Mouse (Mus musculus) adrenal gland (tissue): Measurements from ENCODE around the gene Ttll9.

Source experiments
- intact Hi-C: fragments of 180-260 bp; cut with DNase I; formaldehyde crosslinking; loops from one replicate; pipeline ENCODE4 v1.15.1; 2025
- long read RNA-seq, 2 experiments: library from polyadenylated mRNA; unstranded; transcript quantifications; one replicate each; pipeline ENCODE4 v2.0.0; 2020; ENCODE audit warnings: borderline replicate concordance in 1 of 2; ENCODE audit not compliant: insufficient replicate concordance in 1 of 2

The Ttll9 gene
- long read RNA-seq, experiment 1, result 0 reads
- long read RNA-seq, experiment 2, partial matches to known transcripts, result 0 of 1 reads
- long read RNA-seq, experiment 2, other reads (novel, unspliced or antisense), result 1 of 1 reads

GRCm38 (mm10) chr2:152962091-152962793 lies at the start of gene Ttll9:
TSS of gene Ttll9 (plus strand) at chr2:152962485.
- intact Hi-C loops, result no loop called here

- intact Hi-C loops, result loop anchor here (5.0 kb wide), 1 partner anchor 224 kb away; no protein-coding TSS in a partner anchor
Observed at GRCm38 (mm10) chr2:152913471-152913870, 48.8 kb upstream of the Ttll9 start.

GRCm38 (mm10) chr2:152914310-152915120 lies 47.8 kb upstream of the Ttll9 start:
- intact Hi-C loops, result loop anchor here (2.0 to 5.0 kb wide), 3 partner anchors 18 to 223 kb away; partner anchors contain the start of genes Foxs1 and Pdrg1

GRCm38 (mm10) chr2:152915453-152915852 lies 46.8 kb upstream of the Ttll9 start:
- intact Hi-C loops, result loop anchor here (2.0 to 5.0 kb wide), 2 partner anchors 17 to 102 kb away; partner anchors contain the start of genes Foxs1 and Pdrg1

- intact Hi-C loops, result loop anchor here (5.0 kb wide), 1 partner anchor 101 kb away; the partner anchor contains the start of gene Pdrg1
Observed at GRCm38 (mm10) chr2:152916111-152916510, 46.2 kb upstream of the Ttll9 start.

GRCm38 (mm10) chr2:152917671-152918070 lies 44.6 kb upstream of the Ttll9 start:
- intact Hi-C loops, result loop anchor here (5.0 kb wide), 1 partner anchor 100 kb away; the partner anchor contains the start of gene Pdrg1

GRCm38 (mm10) chr2:152922376-152922775 lies 39.9 kb upstream of the Ttll9 start:
- intact Hi-C loops, result no loop called here

- intact Hi-C loops, result no loop called here
Observed at GRCm38 (mm10) chr2:152923621-152924020, 38.7 kb upstream of the Ttll9 start.

- intact Hi-C loops, result no loop called here
Observed at GRCm38 (mm10) chr2:152924128-152924527, 38.2 kb upstream of the Ttll9 start.

- intact Hi-C loops, result no loop called here
Observed at GRCm38 (mm10) chr2:152924543-152924942, 37.7 kb upstream of the Ttll9 start.

- intact Hi-C loops, result no loop called here
Observed at GRCm38 (mm10) chr2:152925189-152925872, 37.0 kb upstream of the Ttll9 start.

GRCm38 (mm10) chr2:152926896-152927295 lies 35.4 kb upstream of the Ttll9 start:
- intact Hi-C loops, result no loop called here

- intact Hi-C loops, result no loop called here
Observed at GRCm38 (mm10) chr2:152927371-152927770, 34.9 kb upstream of the Ttll9 start.

GRCm38 (mm10) chr2:152928219-152928987 lies 33.9 kb upstream of the Ttll9 start:
- intact Hi-C loops, result no loop called here

- intact Hi-C loops, result no loop called here
Observed at GRCm38 (mm10) chr2:152928988-152929370, 33.3 kb upstream of the Ttll9 start.

- intact Hi-C loops, result no loop called here
Observed at GRCm38 (mm10) chr2:152930276-152930675, 32.0 kb upstream of the Ttll9 start.

GRCm38 (mm10) chr2:152931456-152932160 lies 30.7 kb upstream of the Ttll9 start:
- intact Hi-C loops, result loop anchor here (2.0 kb wide), 1 partner anchor 17 kb away; no protein-coding TSS in a partner anchor

GRCm38 (mm10) chr2:152933048-152933447 lies 29.2 kb upstream of the Ttll9 start, which contains the start of gene Foxs1:
TSS of gene Foxs1 (minus strand) at chr2:152933208.
- intact Hi-C loops, result loop anchor here (2.0 kb wide), 1 partner anchor 18 kb away; no protein-coding TSS in a partner anchor

GRCm38 (mm10) chr2:152933614-152934013 lies 28.7 kb upstream of the Ttll9 start:
- intact Hi-C loops, result loop anchor here (2.0 kb wide), 1 partner anchor 19 kb away; no protein-coding TSS in a partner anchor
